Mouse (Mus musculus) WW6 (cell line): ENCODE results near the gene Usp39.

ENCODE experiments used
- DNase-seq: peaks from one replicate; pipeline ENCODE4 v3.0.0-alpha.2; 2013; ENCODE audit warnings: low read depth, low spot score

Usp39 gene

DNA sequence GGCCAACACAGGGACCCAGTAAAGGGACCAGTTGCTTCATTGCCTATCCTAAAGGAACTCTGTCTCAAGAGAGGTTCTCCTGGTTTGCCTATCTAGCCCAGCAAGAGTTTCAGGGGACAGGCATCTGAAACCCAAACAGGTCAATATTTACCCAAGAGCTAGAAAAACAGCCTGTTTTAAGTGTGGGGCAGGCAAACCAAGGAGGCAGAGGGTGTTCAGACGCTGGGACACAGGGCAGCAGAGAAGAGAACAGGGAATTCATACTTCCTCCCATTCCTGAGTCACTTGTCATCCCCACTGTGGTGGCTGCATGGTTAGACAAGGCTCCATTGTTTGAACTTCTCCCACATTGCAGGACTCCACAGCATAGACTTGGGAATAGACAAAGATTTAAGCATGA is 26.6 kb upstream of the Usp39 start:
- DNase-seq, result no peak

DNA sequence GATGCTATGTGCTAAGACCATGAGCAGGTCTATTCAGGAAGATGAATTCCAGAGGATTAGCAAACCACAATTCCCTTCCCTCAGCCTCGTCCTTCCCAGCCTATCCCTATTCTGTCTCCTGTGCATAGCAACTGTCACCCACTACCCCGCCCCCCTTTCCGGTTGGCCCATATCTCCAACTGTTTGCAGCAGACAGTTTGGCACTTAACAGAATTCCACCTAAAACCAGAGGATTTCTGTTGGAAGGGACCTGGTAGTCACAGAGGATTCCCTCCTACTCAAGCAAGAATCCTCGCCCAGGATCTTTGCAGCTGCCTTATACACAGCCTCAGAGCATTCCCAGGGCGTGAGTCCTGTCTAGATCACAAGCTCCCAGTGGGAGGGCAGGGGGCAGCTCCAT is 26.2 kb upstream of the Usp39 start:
- DNase-seq, result no peak

DNA sequence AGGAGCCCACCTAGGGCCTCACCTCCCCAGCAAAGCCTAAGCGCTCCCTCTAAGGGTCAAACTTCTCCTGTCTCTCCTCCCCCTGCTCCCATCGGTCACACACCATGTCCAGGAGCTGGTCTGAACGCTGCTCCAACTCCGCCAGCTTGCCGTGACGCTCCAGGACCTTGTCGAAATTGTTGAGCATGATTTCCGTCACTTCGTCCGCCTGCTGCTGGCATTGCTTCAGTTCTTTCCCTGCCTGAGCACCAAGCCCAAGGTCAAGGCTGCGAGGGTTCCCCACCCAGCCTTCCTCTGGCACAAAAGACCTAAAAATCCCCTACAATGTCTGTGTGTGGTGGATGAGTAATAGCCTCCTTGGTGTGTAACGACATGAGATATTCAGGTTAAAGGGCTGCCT is 25.1 kb upstream of the Usp39 start:
- no peak for DNase-seq

DNA sequence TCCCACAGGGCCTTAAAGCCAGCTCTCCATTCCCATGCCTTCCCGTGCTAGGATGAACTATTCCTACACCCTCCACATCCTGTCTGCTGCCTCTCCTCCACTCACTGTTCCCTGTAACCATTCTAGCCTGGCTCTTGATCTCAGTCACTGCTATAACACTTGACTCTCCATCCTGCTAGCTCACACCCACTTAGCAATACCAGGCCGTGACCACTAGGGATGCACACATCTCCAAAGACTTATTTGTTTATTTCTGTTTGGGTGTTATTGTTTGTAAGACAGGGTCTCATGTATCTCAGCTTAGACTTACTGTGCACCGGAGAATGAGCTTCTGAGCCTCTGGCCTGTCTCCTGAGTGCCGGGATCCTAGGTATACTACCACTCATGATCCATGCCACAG is 24.6 kb upstream of the Usp39 start:
- no peak for DNase-seq

DNA sequence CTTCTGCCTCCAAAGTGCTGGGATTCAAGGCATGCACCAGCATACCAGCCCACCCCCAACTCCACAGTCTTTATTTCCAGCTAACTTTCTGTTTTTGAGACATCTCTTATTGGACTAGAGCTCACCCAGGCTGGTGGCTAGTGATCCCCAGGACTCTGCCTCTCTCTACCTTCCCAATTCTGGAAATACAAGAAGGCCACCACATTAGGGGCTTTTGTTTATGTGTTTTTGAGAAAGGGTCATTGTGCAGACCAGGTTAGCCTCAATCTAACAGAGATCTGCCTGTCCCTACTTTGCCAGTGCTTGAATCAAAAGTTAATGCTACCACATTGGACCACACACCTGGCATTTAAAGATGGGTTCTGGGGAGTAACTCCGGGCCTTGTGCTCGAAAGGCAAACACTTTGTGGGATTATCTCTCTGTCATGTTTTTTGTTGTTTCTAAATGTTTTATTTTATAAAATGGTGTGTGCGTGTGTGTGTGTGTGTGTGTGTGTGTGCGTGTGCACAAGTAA is 22.5 kb upstream of the Usp39 start:
- DNase-seq, result no peak

DNA sequence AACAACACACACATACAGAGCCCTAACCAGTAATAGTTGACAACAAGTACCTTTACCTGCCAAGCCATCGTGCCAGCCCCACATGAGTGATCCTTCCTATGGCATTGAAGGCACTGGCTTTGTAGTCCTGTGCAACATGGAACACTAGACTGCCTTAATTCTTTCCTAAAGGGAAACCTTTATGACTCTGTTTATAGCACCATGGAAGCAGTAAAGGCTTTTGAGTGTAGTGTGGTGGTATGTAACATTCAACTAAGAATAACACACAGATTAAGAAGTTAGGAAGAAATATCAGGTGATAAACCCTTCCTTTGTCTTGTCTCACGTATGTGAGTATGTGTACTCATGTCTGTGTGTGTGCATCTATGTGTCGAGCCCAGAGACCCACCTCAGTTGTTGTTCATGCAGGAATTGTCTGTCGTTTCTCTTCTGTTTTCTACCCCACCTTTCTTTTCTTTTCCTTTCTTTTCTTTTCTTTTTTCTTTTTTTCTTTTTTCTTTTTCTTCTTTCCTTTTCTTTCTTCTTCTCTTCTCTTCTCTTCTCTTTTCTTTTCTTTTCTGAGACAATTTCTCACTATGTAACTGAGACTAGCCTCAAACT is 22.0 kb upstream of the Usp39 start, which contains the start of gene Rnf181:
Gene Rnf181, minus strand, starts transcription at position 113 of the 600 bp plus-strand sequence.
- no peak for DNase-seq

DNA sequence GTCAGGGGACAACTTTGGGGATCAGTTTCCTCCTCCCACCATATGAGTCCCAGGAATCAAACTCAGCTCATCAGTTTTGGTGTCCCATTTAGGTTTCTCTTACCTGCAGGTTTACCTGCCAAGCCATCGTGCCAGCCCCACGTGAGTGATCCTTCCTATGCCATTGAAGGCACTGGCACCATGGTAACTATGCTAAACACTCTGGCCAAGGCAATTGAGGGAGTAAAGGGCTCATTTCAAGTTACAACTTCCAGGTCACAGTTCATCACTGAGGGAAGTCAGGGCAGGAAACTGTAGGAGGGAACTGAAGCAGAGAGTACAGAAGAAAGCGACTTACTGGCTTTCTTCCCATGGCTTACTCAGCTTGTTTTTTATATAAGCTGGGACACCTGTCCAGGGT is 21.3 kb upstream of the Usp39 start:
- DNase-seq, result no peak

DNA sequence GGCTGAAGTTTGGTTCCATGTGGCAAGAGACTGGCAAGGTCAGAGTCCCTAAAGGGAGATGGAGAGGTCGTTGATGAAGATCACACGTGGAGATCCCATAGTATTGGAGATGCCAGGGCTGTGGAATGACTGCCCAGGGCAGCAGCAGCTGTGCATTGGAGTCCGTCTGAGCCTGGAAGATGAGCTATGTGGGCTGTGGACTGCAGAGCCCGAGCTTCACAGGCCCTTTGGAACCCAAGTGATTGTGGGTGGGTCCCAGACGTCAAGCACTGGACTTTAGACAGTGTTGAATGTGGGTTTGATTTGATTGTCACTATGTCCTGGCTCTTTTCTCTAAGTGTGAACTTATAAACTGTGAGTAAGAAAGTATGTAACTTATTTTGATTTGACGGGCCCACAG is 20.0 kb upstream of the Usp39 start:
- no peak for DNase-seq

DNA sequence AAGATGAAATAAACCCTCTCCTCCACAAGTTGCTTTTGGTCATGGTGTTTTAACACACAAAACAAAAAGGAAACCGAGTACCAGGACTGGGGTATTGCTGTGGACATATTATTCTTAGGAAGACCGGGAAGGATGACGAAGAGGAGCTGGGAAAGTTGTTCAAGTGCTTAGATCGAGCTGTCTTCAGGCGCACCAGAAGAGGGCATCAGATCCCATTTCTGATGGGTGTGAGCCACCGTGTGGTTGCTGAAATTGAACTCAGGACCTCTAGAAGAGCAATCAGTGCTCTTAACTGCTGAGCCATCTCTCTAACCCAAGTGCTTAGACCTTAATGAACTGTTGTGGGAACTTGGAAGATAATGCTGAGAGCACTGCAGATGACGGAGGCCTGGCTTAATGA is 19.0 kb upstream of the Usp39 start:
- no peak for DNase-seq

DNA sequence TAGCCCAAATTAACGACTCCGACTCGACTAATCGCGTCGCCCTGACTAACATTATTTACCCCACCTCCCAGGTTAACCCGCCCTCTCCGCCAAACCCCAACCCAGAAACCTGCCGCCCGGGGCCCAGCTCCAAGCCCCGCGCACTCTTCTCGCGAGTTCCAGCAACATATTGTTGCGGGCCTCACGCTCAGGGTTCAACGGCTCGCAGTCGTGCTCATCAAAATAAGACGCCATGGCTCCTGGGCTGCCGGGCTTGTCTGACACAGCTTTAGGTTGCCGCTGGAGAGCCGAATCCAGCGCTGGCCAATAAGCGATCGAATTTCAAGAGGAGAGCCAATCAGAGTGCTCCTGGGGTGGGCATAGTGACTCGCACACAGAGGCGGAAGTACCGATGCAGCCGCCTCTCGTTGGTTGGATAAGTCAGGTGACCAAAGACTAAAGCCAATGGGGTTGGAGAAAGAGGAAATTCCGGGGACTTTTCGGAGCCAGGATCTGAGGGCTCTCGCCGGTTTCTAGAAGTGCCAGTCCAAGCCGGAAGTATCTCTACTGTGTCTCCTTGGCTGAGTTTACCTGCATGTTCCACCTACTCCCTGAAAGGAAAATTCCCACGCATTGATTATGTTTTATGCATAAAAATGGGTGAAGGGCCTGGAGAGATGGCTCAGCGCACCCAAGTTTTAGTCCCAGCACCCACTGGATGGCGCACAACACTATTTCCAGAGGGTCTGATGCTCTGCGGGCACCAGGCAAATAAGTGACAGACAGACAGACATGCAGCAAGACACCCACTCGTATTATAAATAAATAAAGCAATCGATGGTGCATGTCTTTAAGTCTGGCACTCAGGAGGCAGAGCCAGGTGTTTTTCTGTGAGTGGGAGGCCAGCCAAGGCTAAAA is 17.4 kb upstream of the Usp39 start:
- peak; percentile 87 for DNase-seq

DNA sequence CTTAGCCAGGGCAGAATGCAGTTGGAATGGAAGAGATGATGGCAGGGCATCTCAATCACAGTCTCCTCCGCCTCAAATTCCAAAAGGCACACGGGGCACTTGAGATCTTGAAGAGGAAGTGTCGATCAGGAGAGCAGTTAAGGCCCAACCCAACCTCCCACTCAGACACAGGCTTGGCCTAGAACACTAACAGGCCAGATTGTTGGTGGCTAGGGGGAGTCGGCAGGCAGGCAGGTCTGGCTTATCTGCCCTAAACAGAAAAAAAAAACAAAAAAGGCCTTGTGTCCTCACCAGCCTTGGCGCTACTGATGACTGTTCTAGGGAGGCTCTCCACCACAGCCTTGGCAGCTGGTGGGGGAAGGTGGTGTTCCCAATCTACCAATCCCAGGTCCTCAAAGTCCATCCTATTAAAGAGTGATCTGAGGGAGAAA is 16.2 kb upstream of the Usp39 start:
- DNase-seq, result no peak

DNA sequence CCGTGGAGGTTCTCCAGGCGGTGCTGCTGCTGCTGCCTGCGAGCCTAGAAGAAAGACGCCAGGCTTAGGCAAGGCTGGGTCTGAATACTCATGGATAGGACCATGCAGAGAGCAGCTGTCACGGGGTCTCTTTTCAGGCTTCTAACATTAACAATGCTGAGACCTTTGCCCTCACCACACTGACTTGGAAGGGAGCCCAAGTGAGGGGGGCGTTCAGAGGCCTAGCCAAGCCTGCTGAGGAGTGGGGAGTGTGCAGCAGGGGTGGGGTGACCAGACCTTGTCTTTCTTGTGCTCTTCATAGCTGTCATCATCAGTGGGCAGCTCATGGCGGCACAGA is 15.6 kb upstream of the Usp39 start:
- DNase-seq, result no peak

DNA sequence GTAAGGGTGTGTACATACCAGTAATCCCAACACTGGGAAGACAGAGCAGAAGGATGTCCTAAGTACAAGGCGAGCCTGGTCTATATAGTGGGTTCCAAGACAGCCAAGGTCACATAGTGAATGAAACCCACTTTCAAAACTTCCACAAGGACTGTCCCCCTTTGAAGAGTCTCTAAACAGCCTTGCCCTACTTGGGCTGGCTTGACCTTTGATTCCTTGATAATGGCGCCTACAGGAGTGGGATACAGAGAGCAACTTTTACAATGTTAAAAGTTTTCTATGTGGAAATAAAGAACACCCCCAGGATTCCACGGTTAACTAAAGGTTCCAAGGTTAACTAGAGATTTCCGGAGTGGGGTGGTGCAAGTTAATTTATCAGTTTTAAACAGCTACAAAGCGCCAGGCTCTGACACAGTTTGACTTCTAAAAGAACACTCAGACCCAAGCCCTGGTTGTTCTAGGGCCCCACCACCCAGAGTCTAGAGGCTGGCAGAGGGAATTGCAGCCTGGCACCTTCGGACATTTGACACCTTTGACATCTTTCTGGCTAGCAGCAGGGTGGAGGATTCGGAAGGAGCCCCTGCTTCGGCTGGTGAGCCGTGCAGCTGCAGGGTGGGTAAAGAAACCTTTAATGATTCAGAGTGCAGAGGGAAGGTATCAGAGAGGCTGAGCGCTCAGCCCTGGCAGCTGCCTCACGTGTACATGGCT is 15.1 kb upstream of the Usp39 start:
- no peak for DNase-seq

DNA sequence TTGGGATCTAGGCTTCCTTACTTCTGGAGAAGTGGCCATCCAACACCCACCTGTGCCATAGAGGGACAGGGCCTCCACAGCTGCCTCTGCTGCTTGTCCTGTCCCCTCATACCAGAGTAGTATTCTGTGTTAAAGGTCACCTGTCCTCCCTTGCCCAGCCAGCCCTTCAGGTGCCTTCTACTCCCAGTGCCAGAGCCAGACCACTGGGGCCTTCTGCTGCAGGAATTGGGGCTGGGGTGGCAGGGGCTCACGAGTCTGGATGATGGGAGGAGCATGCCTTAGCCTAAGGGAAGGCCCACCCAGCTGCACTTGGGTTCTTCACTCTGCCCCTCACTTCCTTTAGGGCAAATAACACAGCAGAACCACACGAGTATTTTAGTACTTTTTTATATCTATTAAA is 14.4 kb upstream of the Usp39 start:
- DNase-seq, result no peak

DNA sequence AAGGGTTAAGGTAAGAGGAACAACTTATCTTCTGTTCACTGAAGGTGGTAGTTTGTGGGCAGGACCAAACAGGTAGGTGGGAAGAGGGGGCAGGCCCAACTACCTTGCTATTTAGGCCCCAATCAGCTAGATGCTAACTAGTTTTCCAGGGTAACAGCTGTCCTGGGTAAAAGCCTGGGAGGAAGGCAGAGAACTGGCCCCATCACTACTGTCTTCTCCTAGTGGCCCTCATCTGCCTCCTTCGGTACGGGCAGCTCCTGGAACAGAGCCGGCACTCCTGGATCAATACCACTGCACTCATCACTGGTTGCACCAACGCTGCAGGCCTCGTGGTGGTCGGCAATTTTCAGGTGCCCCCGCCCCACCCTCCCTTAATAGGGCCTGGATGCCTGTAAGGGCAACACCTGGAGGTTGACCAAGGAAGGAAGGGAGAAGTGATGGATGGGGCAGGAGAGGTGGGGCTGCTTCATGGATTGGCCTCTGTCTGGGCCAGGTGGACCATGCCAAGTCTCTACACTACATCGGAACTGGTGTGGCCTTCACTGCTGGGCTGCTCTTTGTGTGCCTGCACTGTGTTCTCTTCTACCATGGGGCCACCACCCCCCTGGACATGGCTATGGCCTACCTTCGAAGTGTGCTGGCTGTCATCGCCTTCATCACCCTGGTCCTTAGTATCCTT is 13.2 kb upstream of the Usp39 start:
- DNase-seq, result no peak

DNA sequence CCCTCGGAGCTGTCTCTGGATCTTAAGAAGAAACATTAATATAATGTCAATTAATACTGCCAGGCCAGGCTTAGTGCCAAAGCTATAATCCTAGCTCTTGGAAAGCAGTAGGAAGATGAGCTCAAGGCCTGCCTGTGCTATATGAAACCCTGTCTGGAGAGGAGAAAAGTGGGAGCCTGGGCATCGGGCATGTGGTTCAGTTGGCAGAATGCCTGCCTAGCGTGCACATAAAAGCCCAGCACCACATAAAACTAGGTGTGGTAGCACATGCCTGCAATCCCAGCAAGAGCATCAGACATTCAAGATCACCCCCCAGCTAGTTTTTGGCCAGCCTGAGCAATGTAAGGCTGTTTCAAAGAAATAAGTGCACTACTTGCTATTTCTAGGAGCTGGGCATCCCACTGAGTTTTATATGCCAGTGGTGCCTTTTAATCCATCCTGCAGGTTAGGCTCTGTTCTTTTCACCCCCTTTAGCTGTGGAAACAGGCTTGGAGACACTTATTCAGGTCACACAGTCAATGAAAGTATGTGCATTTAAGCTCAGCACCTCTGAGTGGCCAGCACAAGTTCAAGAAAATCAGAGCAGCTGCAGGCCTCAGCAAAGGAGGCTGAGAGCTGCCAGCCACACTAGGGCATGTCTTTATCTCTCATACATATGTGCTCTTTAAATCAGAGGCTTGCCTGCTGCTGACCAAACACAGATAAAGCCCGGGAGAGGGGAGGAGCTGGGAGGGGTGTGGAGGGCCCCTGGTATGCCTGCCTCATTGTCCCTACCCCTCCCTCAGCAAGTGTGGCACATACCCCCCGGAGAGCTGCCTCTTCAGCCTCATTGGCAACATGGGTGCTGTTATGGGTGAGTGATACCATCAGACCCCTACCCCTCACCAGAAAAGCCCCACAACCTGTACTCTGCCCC is 12.4 kb upstream of the Usp39 start:
- no peak for DNase-seq

DNA sequence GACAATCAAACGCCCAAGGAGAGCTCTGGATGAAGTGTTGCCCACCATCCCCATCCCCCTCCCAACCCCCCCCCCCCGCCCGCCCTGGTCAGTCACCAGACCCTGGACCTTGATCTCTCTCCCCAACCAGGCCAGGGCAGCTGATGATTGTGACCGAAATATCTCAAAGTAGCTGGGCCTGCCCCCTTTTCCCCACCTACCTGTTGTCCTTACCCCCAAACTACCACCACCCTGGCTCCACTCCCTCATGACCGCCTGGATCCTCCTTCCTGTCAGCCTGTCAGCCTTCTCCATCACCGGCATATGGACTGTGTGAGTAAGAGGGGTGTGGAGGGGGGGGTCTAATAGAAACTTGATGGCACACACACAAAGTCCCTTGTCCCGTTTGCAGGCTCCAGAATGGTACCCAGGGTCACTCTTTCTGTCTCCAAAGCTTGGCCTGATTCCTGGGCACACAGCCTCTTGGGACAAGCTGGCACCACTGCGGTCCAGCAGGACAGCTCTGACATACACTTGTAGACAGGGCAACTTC is 11.1 kb upstream of the Usp39 start:
- no peak for DNase-seq

DNA sequence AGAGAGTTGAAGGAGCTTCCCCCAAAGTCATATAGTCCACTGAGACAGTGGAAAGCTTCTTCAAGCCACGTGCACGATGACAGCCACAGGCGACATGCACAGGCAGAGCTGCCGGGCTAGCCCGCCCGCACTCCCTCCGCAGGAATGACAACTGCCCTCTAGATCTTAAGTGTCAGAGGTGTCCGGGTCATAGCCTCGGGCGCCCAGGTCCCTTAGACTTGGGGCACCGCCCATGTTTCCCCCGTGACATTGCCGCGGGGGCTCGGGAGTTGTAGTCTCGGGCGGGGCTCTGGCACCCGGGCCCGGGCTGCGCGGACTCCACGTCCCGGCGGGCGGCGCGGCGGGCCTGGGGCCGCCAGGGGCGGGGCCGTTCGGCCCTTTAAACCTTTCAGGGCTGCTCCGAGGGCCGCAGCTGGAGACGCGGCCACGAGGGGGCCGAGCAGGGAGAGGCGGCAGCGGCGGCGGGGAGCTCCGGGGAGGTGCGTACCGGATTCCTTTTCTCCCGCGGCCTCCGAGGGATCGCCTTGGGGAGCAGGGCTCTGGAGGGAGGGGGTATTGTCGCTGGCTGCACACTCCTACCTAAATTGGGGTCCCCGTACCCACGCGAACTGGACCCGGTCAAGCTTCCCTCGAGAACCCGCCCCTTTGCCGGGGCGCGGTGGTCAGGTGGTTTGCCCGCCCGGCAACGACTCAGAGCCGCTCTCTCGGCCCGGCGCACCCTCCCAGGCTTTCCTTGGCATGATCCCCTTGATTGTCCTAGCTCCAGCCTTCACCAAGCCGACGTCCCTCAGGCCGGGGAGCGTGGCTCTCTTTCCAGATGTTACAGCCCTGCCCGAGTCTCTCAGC is 10.3 kb upstream of the Usp39 start, which contains the start of gene Tmem150a:
Gene Tmem150a, plus strand, starts transcription at position 382 of the 846 bp plus-strand sequence.
- DNase-seq, result peak; percentile 73

DNA sequence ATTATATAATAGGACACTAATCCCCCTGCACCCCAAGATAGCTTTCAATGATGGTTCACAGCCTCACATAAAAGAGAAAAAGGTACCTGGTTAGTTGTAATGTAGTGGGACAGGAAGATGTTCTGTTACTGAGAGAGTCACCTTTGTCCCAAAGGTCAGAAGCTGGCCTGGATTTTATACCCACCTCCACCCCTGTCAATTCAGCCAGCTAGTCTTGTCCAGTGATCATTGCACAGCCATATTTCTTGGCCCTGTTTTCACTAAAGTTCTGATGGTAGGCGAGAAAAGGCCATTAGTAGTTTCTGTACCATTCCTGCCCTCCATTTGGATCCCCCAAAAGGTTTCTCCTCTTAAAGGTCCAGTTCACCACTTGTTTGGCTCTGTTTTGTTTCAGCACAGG is 9.0 kb upstream of the Usp39 start:
- DNase-seq, result no peak
